Mouse (Mus musculus): ENCODE data around the gene Spata17.

The Spata17 gene

DNA sequence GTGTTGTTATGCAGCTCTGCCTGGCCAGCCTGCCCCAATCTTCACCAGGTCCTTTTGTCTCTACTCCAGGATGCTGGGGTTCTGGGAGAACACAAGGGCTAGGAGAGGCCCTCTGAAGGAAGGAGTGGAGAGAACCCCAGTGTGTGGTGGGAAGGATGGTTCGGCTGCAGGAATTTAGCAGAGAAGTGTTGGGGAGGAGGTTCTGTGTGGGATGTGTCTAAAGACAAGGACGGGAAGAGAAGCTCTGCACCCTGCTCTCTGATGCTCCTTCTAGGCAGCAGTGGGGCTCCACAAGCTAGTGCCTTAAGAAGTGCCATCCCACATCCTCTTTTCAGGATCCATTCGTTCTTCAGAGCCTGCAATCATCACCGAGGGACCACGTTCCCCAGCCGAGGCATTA is 129.2 kb downstream of the Spata17 start:
- DNase-seq (ENCODE audit: low read depth, low spot score), result peak; percentile 10

DNA sequence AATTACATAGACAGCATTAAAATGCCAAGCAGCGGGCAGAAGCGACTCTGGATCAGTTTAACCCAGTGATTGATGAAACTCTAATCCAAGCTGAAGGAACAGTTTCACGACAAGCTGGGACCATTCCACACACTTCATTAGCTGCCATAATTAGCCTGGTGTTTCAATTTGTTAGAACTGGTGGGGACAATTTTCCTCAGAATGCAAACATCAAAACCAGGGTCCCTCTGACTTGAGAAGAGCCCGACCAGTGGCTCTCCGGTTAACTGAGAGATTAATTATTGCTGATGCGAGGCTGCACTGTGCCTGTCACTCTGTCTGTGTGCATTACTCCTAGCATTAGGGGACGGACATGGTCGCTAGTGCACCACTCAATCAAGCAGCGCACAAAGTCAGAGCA is 137.9 kb downstream of the Spata17 start:
- DNase-seq (ENCODE audit: low read depth, low spot score), result no peak

DNA sequence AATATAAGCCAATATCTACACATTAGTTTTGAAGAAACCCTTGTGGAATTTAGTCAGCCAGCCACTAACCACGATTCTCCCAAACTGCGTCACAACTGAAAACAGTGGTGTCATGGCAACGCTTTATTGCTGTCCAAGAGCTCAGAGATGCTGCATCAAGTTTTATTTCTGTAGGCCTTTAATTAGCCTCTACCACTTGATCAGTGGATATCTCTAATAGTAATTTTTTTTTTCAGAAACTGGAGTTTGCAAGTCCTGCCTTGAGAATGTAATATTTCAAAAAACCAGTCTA is 138.3 kb downstream of the Spata17 start:
- DNase-seq (ENCODE audit: low read depth, low spot score), result peak; percentile 32

DNA sequence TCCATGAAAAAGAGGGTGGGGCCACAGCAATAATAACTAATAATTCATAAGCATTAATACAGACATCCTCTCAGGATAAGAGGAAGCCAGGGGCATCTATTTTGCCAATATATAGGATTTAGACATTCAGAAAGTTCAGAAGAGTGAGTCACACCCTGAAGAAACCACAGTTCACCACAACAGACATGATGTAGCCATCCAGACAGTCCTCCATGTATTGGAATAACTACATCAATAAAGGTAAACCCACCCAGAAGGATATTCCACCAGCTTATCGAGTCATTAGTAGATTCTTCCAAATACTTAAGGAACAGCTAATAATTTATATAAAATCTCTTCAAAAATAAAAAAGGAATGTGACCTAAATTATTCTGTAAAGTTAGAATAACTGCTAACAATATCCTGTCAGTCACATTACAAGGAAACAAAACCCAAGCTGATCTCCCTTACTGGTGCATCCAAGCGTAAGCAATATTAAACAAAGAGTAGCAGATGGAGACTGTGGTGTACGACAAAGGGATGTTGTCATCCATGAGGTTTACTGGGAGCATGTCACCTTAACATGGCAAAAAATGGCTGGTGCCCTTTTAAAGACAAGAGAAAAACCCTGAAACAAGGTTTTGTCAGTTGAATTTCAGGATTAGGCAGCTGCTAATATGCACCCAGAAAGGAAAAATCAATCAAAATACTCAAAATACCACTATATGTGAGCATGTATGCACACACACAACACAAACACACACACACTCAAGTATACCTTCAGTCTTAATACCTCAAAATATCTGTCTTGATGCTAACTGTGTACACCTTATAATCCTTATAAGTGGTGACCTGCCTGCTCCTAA is 138.8 kb downstream of the Spata17 start:
- DNase-seq (ENCODE audit: low read depth, low spot score), result no peak

DNA sequence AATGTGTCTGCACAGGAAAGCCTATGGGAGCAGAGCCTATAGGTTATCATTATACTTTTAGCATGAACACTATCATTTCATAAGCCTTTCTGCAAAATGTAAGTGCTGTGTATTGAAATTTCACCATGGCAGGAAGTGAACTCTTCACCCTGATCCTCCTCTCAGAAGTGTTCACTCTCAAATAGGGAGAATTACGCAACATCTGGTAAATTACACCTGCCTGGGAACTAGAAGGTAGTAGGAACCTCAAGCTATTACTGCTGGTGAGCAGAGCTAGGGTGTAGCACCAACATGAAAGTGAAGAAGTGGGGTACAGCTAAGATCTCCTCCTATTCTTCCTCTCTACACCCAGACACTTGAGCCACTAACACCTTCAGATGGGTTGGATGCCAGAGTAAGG is 155.4 kb downstream of the Spata17 start:
- no peak for DNase-seq (ENCODE audit: low read depth, low spot score)

DNA sequence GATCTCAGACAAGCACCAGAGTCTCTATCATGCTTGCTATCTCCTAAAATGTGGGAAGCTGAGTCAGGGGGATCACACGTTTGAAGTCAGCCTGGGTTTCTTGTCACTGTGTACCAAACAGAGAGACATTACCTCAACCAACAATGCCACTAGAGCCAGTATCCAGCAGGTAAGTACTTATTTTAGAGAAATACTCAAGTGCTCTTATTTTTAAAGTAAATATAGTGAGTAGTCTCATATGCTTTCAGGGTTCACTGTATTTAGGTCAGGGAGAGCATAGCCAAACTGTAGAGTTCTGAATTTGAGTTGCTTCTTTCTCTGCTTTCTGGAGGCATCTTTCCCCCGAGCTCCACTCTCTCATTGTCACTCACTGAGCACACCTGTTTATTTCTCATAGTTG is 160.9 kb downstream of the Spata17 start:
- DNase-seq (ENCODE audit: low read depth, low spot score), result no peak

DNA sequence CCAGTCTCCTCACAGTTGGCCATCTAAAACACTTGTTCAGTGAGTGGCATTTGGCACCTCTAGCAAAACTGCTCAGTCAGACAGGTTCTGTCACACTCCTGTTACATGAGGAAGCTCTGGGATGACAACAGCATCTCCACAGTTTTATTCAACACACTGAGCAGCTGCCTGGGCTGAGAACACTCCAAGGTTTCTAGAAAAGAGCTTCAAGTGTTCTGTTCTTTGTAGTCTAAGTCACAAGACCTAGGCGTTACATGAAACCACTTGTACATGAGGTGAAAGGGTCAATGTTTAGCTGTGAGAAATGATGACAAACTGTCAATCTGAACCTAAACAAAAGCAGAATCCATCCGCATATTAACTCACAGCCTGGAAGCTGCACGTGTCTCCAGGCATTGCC is 161.4 kb downstream of the Spata17 start:
- DNase-seq (ENCODE audit: low read depth, low spot score), result no peak

DNA sequence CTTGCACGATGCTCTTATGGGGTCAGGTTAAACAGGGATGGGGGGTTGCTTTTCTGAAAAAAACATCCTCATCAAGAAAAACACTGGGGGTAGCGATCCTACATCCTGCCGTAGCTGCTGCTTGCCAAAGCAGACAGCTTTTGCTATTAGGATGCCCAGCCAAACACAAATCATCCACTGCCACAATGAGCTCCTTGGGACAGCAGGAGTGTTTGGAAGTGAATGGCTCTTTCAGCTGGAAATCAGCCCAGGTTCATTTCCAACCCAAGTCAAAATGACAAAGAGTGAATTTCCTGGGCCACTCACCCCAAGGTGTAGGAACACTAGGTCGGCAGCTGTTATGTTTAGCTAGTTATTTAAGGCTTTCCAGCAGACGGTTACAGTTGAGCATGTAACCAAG is 162.7 kb downstream of the Spata17 start:
- no peak for DNase-seq (ENCODE audit: low read depth, low spot score)

DNA sequence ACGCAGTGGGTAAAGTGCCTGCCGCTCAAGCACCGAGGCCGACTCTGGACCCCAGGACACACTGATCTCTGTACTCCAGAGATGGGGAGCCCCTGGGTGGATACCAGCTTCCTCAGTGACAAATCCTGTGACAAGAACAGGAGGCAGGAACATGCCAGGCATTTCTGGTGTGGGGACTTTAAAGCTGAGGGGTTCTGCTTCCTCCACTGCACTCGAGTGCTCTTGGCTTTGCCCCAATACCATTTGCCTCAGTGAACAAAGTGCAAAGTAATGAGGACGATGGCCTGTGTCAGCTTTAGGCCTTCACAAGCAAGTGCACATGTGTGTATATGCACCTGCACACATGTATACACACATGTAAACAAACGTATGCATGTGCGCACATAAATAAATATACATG is 164.0 kb downstream of the Spata17 start:
- DNase-seq (ENCODE audit: low read depth, low spot score), result no peak

DNA sequence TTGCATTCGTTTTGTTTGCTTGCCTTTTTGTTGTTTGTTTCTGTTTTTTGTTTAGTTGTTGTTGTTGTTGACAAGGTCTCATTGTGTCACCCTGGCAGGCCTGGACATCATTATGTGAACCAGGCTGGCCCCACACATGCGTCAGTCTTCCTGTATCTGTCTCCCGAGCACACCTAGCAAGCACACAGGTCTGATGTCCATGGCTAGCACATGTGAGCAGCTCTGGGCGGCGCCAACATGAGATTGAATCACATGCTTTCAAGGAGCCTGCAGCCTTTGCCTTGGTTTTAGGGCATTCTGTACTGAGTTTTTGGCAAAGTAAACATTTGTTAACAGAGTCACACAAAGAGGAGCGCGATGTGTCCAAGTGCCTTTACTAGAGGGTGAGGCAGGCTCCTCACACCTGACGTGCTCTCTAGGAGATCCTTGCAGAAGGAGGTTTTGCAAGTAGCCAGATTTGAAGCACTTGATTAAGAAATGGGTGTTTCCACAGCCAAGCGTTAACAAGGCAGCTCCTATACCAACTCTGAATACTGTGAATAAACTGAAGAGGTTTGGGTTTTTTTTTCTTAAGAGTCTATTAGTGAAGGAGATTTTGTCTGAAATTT is 166.5 kb downstream of the Spata17 start:
- no peak for DNase-seq (ENCODE audit: low read depth, low spot score)

DNA sequence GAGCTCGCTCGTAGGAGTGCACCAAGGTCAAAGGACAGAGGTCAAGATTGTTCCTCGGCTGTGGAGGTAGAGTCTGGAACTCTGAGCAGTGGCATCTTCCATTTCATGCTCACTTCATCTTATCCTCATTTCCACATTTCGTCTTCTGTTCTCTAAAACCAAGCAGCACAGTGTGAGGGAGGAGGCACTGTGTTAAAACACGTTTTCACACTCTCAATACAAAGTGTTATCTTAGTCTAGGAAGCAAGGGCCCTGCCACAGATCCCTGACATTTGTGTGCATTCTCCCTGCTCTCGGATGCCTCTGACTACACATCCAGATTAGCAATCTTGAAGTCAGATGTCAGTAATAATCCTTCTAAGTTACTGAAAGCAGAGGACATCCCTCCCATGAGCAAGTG is 170.5 kb downstream of the Spata17 start:
- peak; percentile 48 for DNase-seq (ENCODE audit: low read depth, low spot score)

DNA sequence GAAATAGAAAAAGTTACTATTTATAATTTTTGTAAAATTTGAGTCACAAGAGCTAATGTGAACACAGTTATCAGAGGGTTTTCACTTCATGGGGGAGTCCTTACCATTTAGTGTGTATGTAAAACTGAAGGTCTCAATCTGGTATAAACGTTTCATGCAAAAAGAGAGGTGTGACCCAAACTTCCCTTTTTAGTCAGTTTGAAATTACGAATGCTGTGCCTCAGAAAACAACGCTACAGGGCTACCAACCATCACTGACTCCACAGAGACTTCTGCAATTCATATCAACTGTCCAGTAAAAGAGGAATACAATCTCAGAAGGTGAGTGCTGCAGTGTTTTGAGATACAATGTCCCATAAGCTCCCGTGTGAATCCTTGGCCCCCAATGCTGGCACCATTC is 175.5 kb downstream of the Spata17 start:
- no peak for DNase-seq (ENCODE audit: low read depth, low spot score)

DNA sequence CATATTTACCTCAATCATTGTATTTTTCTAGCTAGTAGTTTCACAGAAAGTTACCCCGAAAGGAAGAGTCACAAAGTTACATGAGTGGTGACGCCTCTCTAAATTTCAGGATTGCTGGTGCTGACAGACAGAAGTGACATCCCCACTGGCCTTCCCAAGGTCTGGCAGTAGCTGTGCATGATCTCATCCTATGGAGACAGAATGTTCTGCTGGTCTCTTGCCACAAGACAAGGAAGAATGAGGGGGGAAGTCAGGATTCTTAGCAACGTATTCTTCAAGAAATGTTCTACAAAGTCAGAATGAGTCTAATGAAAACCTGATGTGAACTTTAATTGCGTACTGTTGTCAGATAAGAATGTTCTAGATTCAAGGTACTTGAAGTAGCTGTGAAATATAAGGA is 179.5 kb downstream of the Spata17 start:
- DNase-seq (ENCODE audit: low read depth, low spot score), result no peak

DNA sequence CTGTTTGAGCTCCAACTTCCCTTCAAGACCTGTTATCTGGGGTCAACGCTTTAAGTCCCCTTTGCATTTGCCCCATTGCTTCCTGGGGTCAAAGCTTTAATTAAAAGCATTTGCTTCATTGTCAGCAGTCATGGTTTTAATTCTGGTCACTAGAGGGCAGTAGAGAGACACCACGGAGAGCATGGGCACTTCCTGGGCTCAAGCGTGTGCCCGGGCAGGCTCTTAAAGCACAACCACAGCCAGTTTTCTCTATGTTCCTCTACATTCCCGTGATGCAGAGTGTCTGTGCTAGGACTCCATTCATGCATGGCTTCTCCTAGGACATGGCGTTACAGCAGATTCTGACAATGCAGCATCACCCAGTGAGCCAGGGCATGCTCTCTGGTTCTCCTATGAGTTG is 183.5 kb downstream of the Spata17 start:
- DNase-seq (ENCODE audit: low read depth, low spot score), result peak; percentile 33

DNA sequence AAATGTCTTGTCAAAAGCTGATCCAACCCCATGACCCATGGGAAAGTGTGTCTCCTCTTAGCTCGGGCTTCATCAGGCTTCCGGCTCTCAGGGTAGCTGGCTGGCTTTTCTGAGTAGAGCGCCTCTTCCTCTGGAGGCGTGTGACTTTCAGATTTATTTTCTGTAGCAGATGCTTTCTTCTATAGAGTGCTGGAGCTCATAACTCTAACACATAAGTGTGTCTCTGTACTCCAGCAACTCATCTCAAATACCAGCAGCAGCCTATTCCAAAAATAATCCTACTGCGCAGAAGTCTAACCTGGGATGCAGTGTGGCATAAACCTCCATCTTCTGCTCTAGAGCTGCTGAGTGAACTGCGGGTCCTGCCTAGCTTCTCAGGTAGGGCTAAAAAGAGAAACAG is 186.4 kb downstream of the Spata17 start:
- DNase-seq (ENCODE audit: low read depth, low spot score), result peak; percentile 76

DNA sequence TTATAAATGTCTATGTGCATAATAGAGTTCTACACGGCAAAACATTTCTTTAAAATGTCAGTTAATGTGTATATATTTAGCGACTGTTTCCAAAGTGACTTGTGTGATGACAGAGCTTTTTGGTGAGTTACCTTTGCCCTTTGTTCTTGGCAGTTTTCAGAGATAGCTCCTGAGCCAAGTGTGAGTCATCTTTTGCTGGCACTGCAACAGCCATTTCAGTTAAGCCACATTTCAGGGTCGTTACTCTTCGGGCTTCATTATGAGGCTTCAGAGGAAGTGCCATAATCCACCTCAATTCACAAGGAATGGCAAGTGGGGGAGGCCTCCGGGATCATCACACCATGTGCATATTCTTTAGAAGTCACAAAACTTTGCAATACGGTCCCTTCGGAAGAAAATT is 195.3 kb downstream of the Spata17 start:
- no peak for DNase-seq (ENCODE audit: low read depth, low spot score)

DNA sequence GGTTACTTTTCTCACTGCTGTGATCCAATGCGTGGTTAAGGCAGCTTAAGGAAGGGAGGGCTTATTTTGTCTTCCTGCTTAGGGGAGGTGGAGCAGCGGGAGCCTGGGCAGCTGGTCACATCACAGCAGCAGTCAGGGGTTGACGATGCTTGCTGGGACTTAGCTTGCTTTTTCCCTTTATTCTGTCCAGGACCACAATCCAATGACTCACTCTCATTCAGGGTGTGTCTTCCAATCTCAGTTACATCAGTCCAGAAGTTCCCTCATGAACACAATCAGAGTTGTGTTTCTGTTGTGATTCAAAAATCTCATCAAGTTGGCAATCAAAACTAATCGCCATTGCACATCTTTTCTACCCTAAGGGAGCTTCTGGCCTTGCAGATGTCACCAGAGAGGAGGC is 199.1 kb downstream of the Spata17 start:
- no peak for DNase-seq (ENCODE audit: low read depth, low spot score)

DNA sequence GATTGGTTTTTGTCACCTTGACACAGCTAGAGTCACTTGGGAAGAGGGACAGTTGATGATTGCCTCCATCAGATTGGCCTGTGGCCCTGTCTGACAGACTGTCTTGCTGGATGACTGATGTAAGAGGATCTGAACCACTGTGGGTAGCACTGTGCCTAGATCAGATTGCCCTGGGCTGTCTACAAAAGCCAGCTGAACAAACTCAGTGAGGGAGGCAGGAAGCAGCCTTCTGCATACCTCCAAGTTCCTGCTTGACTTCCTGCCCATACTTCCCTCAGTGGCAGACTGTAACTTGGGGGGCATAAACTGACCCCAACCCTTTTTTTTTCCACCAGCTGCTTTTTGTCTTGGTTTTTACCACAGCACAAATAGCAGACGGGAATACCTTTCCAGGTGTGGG is 199.6 kb downstream of the Spata17 start:
- DNase-seq (ENCODE audit: low read depth, low spot score), result no peak

DNA sequence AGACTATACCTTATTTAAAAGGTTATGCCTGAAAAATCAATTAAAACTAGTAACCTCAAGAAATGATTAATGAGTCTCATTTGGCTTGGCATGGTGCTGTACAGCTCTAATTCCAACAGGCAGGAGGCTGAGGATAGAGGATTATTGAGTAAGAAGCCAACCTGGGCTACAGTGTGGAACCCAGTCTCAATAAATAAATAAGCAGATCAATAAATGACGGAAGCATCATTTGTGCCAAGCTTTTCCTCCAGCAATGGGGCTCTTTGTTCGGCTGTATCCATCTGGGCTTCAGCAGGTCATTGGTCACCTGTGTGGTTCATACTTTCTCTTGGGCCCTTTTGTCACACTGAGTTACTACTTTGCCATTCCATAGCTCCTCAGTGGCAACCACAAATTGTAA is 201.1 kb downstream of the Spata17 start:
- no peak for DNase-seq (ENCODE audit: low read depth, low spot score)

DNA sequence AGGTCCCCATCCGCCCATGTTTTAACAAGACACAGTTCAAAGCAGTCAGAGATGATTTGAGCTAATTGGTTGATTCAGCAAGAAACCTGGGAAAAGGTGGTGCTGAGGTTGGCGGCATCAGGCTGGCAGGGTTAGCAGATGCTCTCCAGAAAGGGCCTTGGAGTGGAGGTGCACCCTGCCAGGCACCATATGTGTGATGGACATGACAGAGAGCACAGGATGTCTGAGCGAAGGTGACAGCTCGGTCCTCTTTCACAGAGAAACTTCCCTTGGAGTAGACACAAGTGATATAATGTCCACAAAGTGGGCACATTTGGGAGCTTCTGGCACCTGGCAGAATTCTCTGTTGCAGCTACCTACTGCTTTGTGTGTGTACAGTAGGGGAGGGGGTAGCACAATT is 203.7 kb downstream of the Spata17 start:
- DNase-seq (ENCODE audit: low read depth, low spot score), result no peak

DNA sequence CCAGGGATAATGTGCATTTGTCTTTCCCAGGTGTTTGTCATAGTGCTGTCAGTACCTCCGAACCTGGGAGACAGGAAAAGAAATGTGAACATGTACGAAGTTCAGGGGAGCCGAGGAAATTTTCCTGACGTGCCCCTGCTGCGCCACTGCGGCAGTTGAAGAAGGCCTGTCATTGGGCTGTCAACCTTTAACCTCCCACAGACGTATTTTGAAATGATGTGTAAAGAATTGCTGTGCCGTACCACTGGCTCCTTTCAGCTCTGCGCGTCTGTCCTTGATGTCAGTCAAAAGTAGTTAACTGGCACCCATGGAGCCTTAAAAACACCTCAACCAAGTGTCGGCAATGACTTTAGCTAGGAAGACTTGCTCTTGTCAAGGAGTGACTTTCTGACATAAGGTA is 205.2 kb downstream of the Spata17 start:
- DNase-seq (ENCODE audit: low read depth, low spot score), result no peak

DNA sequence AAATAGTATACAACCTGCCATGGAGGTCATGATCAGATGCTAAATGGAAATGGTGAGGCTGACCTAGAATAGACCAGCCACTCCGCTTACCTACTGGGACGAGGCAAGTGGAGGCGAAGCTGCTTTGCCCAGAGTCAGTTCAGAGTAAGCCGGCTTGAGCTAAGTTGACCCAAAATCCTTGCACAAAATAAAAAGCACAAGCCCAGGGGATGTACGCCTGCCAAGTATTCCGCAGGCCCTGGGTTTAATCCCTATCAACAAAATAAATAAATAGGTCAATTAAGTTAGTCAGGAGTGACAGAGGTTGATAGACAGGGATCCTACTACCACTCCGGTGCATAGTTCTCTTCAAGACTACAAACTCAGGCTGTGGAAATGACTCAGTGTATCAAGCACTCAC is 207.0 kb downstream of the Spata17 start:
- no peak for DNase-seq (ENCODE audit: low read depth, low spot score)

DNA sequence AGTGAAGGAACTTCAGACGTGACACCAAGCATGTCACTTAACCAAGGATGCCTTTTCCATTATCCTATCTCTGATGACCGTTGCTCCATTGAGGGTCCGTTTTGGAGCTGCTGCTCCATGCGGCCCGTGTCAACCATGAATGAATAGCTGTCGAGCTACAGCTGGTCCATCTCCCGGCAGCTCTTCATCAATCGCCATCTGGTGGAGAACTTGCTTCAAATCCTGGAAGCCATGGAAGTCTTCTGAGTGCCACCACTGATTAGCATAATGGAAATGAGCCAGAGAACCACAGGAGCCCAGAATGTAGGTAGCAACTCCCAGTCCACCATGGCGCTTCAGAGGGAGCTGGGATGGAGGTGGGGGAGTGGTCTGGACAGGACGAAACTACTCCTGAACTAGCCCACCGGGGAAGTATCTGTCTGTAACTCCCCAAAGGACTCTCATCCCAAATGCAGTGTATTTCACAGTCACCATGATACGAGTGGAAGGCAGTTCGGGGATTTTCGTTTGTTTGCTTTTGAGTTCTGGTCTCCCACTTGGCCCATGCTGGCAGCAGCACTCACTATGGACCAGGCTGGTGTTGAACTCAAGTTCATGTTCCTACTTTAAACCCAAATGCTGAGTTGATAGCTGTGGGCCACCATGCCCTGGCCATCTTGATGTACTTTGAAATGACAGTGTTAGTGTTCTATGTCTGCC is 208.9 kb downstream of the Spata17 start:
- no peak for DNase-seq (ENCODE audit: low read depth, low spot score)
